Mouse (Mus musculus) hindbrain, embryonic 11.5 days (tissue): Measurements from ENCODE around the gene Trp53tg5. TPM values are rescaled to one million over a fixed set of nuclear protein-coding genes. Genes with fewer than 3 reads are reported as not detected.

Experiments
- ATAC-seq: fragments of 200-750 bp; cut with Nextera tagmentation; 2 replicates; pipeline ENCODE4 v1.8.0; 2017; ENCODE audit warnings: mild to moderate bottlenecking, moderate TSS enrichment, moderate library complexity; ENCODE audit not compliant: low FRiP score
- DNase-seq: peaks from one replicate; pipeline ENCODE4 v3.0.0-alpha.2; 2015; ENCODE audit warnings: low spot score
- H3K27ac ChIP-seq: fragments of 300-500 bp; sonication (generic); 2 replicates; pipeline ENCODE4 v1.5.1; 2014; ENCODE audit warnings: mild to moderate bottlenecking, low read depth, low read length
- H3K27me3 ChIP-seq: fragments of 300-500 bp; sonication (generic); 2 replicates; pipeline ENCODE4 v1.6.1; 2014; ENCODE audit warnings: mild to moderate bottlenecking, low read length, moderate library complexity, mixed read lengths; ENCODE audit not compliant: control insufficient read depth, insufficient read depth
- H3K36me3 ChIP-seq: fragments of 300-500 bp; sonication (generic); 2 replicates; pipeline ENCODE4 v1.6.1; 2014; ENCODE audit warnings: mild to moderate bottlenecking, low read length, moderate library complexity, mixed read lengths; ENCODE audit not compliant: control insufficient read depth, insufficient read depth
- H3K4me1 ChIP-seq: fragments of 300-500 bp; sonication (generic); replicated peaks from 2 replicates; pipeline ENCODE4 v1.6.1; 2014; ENCODE audit warnings: low read length, mixed read lengths; ENCODE audit not compliant: control insufficient read depth, insufficient read depth
- H3K4me2 ChIP-seq: fragments of 300-500 bp; sonication (generic); replicated peaks from 2 replicates; pipeline ENCODE4 v1.6.1; 2014; ENCODE audit warnings: mild to moderate bottlenecking, low read depth, low read length
- H3K4me3 ChIP-seq: fragments of 300-500 bp; sonication (generic); 2 replicates; pipeline ENCODE4 v1.5.1; 2014; ENCODE audit warnings: low read depth, low read length
- H3K9ac ChIP-seq: fragments of 300-500 bp; sonication (generic); 2 replicates; pipeline ENCODE4 v1.6.1; 2014; ENCODE audit warnings: low read depth, low read length
- H3K9me3 ChIP-seq: fragments of 300-500 bp; sonication (generic); 2 replicates; pipeline ENCODE4 v1.6.1; 2016; ENCODE audit warnings: low read length; ENCODE audit not compliant: control insufficient read depth
- WGBS: fragments of 180-500 bp; shearing (Covaris S2); extraction: QIAGEN DNeasy Blood & Tissue Kit; methylation state at CpG from one replicate; pipeline ENCODE4 v1.1.7; 2014; 5-methylcytosine and 5-hydroxymethylcytosine counted together
- polyA plus RNA-seq: library from polyadenylated mRNA; unstranded; fragments of >200 nt; fragmentation: Nextera tagmentation; extraction: Ambion mirVana; gene quantifications from 2 replicates; pipeline ENCODE4 v1.2.1, GENCODE M21; 2014

Gene Trp53tg5
- polyA plus RNA-seq, 1 experiment from 2014 or later: not detected

GRCm38 (mm10) chr2:164456864-164457300, 16.6 kb downstream of the Trp53tg5 start, which contains the start of gene Sys1:
Gene Sys1, plus strand, starts transcription at chr2:164456964.
- 1% methylated on average over 7 of the region's 7 CpGs for WGBS
- Histone ChIP-seq H3K9me3 (no peaks in the 10 kb centered on the region), H3K4me3 (no peak within 1 kb of the TSS), H3K27me3 (no peaks in the 10 kb centered on the region), H3K4me1 (peaks cover 7% of the 10 kb centered on the region; the same call in 1 of the 2 replicates), H3K36me3 (no peaks in the 10 kb centered on the region), H3K4me2 (0 out of 2 replicates have a peak within 1 kb of the TSS, but pooled peaks have one; percentile 17), H3K27ac (no peak within 1 kb of the TSS), H3K9ac (0 out of 2 replicates have a peak within 1 kb of the TSS, but pooled peaks have one; percentile 20)
- ATAC-seq (no peak), DNase-seq (peak; percentile 33)

GRCm38 (mm10) chr2:164456413-164456812, 17.1 kb downstream of the Trp53tg5 start:
- Histone ChIP-seq H3K9me3 (no peaks in the 10 kb centered on the region), H3K36me3 (no peaks in the 10 kb centered on the region), H3K27ac (no peak overlapping the region), H3K4me3 (no peak overlapping the region), H3K4me1 (peaks cover 3% of the 10 kb centered on the region; the same call in 1 of the 2 replicates), H3K9ac (no peak overlapping the region), H3K4me2 (no peak overlapping the region), H3K27me3 (no peaks in the 10 kb centered on the region)
- DNase-seq (no peak), ATAC-seq (no peak)
- 85% methylated on average over 1 of the region's 1 CpGs for WGBS

GRCm38 (mm10) chr2:164455421-164456190, 17.9 kb downstream of the Trp53tg5 start:
- Histone ChIP-seq H3K36me3 (no peaks in the 10 kb centered on the region), H3K9ac (no peak overlapping the region), H3K4me2 (no peak overlapping the region), H3K9me3 (no peaks in the 10 kb centered on the region), H3K4me1 (peaks cover 3% of the 10 kb centered on the region; the same call in 1 of the 2 replicates), H3K27me3 (no peaks in the 10 kb centered on the region), H3K4me3 (no peak overlapping the region), H3K27ac (no peak overlapping the region)
- 79% methylated on average over 6 of the region's 6 CpGs for WGBS
- ATAC-seq (no peak), DNase-seq (no peak)

- peaks cover 3% of the 10 kb centered on the region; the same call in 1 of the 2 replicates for H3K4me1 ChIP-seq
- H3K9ac ChIP-seq: no peak overlapping the region
- no peak overlapping the region for H3K27ac ChIP-seq
- DNase-seq (no peak), ATAC-seq (no peak)
- H3K4me3 ChIP-seq: no peak overlapping the region
- H3K9me3 ChIP-seq: no peaks in the 10 kb centered on the region
- no peaks in the 10 kb centered on the region for H3K36me3 ChIP-seq
- WGBS: 85% methylated on average over 10 of the region's 10 CpGs
- H3K4me2 ChIP-seq: no peak overlapping the region
- H3K27me3 ChIP-seq: no peaks in the 10 kb centered on the region
These were observed 18.7 kb downstream of the Trp53tg5 start for GRCm38 (mm10) chr2:164454846-164455245.

GRCm38 (mm10) chr2:164453887-164454500, 19.5 kb downstream of the Trp53tg5 start:
- no peaks in the 10 kb centered on the region for H3K36me3 ChIP-seq
- H3K4me2 ChIP-seq: no peak overlapping the region
- DNase-seq (no peak), ATAC-seq (no peak)
- H3K4me1 ChIP-seq: peaks cover 3% of the 10 kb centered on the region; the same call in 1 of the 2 replicates
- no peak overlapping the region for H3K4me3 ChIP-seq
- WGBS: 72% methylated on average over 7 of the region's 7 CpGs
- H3K27ac ChIP-seq: no peak overlapping the region
- H3K27me3 ChIP-seq: no peaks in the 10 kb centered on the region
- no peaks in the 10 kb centered on the region for H3K9me3 ChIP-seq
- H3K9ac ChIP-seq: no peak overlapping the region

GRCm38 (mm10) chr2:164453047-164453757, 20.3 kb downstream of the Trp53tg5 start:
- H3K4me3 ChIP-seq: no peak overlapping the region
- 82% methylated on average over 14 of the region's 14 CpGs for WGBS
- H3K4me2 ChIP-seq: no peak overlapping the region
- no peak overlapping the region for H3K27ac ChIP-seq
- no peaks in the 10 kb centered on the region for H3K27me3 ChIP-seq
- no peaks in the 10 kb centered on the region for H3K36me3 ChIP-seq
- peaks cover 3% of the 10 kb centered on the region; the same call in 1 of the 2 replicates for H3K4me1 ChIP-seq
- no peak for ATAC-seq
- DNase-seq: no peak
- H3K9me3 ChIP-seq: no peaks in the 10 kb centered on the region
- H3K9ac ChIP-seq: no peak overlapping the region

GRCm38 (mm10) chr2:164452000-164452676, 21.4 kb downstream of the Trp53tg5 start:
- no peak overlapping the region for H3K27ac ChIP-seq
- no peak overlapping the region for H3K4me3 ChIP-seq
- 42% methylated on average over 9 of the region's 13 CpGs for WGBS
- no peaks in the 10 kb centered on the region for H3K27me3 ChIP-seq
- DNase-seq: peak; percentile 20
- H3K9me3 ChIP-seq: no peaks in the 10 kb centered on the region
- ATAC-seq: no peak
- H3K4me1 ChIP-seq: peaks cover 3% of the 10 kb centered on the region; the same call in 1 of the 2 replicates
- no peaks in the 10 kb centered on the region for H3K36me3 ChIP-seq
- no peak overlapping the region for H3K9ac ChIP-seq
- H3K4me2 ChIP-seq: no peak overlapping the region

GRCm38 (mm10) chr2:164449341-164450042, 24.0 kb downstream of the Trp53tg5 start:
- H3K9ac ChIP-seq: no peak overlapping the region
- H3K27me3 ChIP-seq: no peaks in the 10 kb centered on the region
- H3K4me3 ChIP-seq: no peak overlapping the region
- H3K4me2 ChIP-seq: no peak overlapping the region
- H3K36me3 ChIP-seq: no peaks in the 10 kb centered on the region
- ATAC-seq (no peak), DNase-seq (no peak)
- no peaks in the 10 kb centered on the region for H3K9me3 ChIP-seq
- WGBS: 88% methylated on average over 14 of the region's 14 CpGs
- no peak overlapping the region for H3K27ac ChIP-seq
- no peaks in the 10 kb centered on the region for H3K4me1 ChIP-seq
